ENCODE assay signal across 19 mouse cellular contexts in genomic region chr5:20830717-20831116, GRCm38 (mm10). TPM values are rescaled to one million over a fixed set of nuclear protein-coding genes. Genes with fewer than 3 reads are reported as not detected.
DNase-seq lines count a peak whose midpoint lies in the region; ATAC-seq and TF ChIP-seq lines count a peak whose summit lies in the region.
"Had no signal": no experiment of that assay in that cellular context is flagged by ENCODE, and none has a peak within 500 bp of the region (broad histone marks: within the 10 kb centered on the region; RNA-seq: fewer than 3 reads in every experiment).

No protein-coding gene starts in this region.

- H3K4me3 ChIP-seq in liver, adult 2 months (ENCODE audit: insufficient read depth, low read depth, low read length), result no peak overlapping the region
- H3K4me3 ChIP-seq in liver, embryonic 12.5 days, result no peak overlapping the region
- H3K4me3 ChIP-seq in liver, embryonic 15.5 days (replicated peaks), result no peak overlapping the region
- H3K4me3 ChIP-seq: embryonic facial prominence, embryonic 13.5 days; forebrain, embryonic 12.5 days; heart, embryonic 13.5 days had no signal

- no peak for TF ChIP-seq POLR2A in liver, adult 2 months (IDR thresholded peaks at IDR 0.05; ENCODE audit: extremely low read depth, insufficient read depth, low read length)

- H3K36me3 ChIP-seq in liver, adult 2 months (ENCODE audit: control insufficient read depth, insufficient read depth, low read length), result no peaks in the 10 kb centered on the region
- no peaks in the 10 kb centered on the region for H3K36me3 ChIP-seq in liver, embryonic 12.5 days
- H3K36me3 ChIP-seq in liver, embryonic 15.5 days (replicated peaks), result no peaks in the 10 kb centered on the region
- H3K36me3 ChIP-seq: embryonic facial prominence, embryonic 13.5 days; forebrain, embryonic 12.5 days; heart, embryonic 13.5 days had no signal

- H3K79me2 ChIP-seq in liver, adult 2 months (ENCODE audit: control insufficient read depth, insufficient read depth, low read length), result no peaks in the 10 kb centered on the region

- WGBS in liver, adult 2 months, result 17% methylated on average over 1 of the region's 1 CpGs
- WGBS in liver, embryonic 12.5 days (ENCODE audit: insufficient replicate concordance), result 69% methylated on average over 1 of the region's 1 CpGs
- WGBS in liver, embryonic 15.5 days (ENCODE audit: insufficient replicate concordance), result 76% methylated on average over 1 of the region's 1 CpGs

- H3K4me1 ChIP-seq in liver, adult 2 months (ENCODE audit: control insufficient read depth, insufficient read depth, low read length), result peaks cover 2% of the 10 kb centered on the region
- no peaks in the 10 kb centered on the region for H3K4me1 ChIP-seq in liver, embryonic 12.5 days
- 0 out of 2 replicates have a peak, but pooled peaks cover 5% of the 10 kb centered on the region for H3K4me1 ChIP-seq in liver, embryonic 15.5 days (replicated peaks)
- H3K4me1 ChIP-seq: embryonic facial prominence, embryonic 13.5 days; forebrain, embryonic 12.5 days had no signal

- H3K27ac ChIP-seq in liver, adult 2 months (replicated peaks; ENCODE audit: insufficient read depth, low read depth, low read length), result no peak overlapping the region
- H3K27ac ChIP-seq in liver, embryonic 12.5 days, result no peak overlapping the region
- H3K27ac ChIP-seq in liver, embryonic 15.5 days (replicated peaks), result no peak overlapping the region
- H3K27ac ChIP-seq: embryonic facial prominence, embryonic 13.5 days; forebrain, embryonic 12.5 days; heart, embryonic 13.5 days had no signal

- no peaks in the 10 kb centered on the region for H3K27me3 ChIP-seq in liver, adult 2 months (ENCODE audit: control insufficient read depth, insufficient read depth, low read length)
- no peaks in the 10 kb centered on the region for H3K27me3 ChIP-seq in liver, embryonic 12.5 days (replicated peaks)
- no peaks in the 10 kb centered on the region for H3K27me3 ChIP-seq in liver, embryonic 15.5 days
- H3K27me3 ChIP-seq: CH12.LX; embryonic facial prominence, embryonic 13.5 days; forebrain, embryonic 12.5 days; heart, embryonic 13.5 days; Patski had no signal

- peak; percentile 44 for DNase-seq in liver, adult 2 months (ENCODE audit: extremely low read depth, low read depth, low spot score)
- no peak for DNase-seq in liver
- no peak for DNase-seq in spleen, postnatal 10 days (ENCODE audit: low spot score in 2 of 2)
- DNase-seq in urinary bladder, postnatal 10 days (ENCODE audit: low spot score), result no peak
- DNase-seq: adrenal gland, postnatal 14 days; cerebellum, adult 11-12 months; cerebellum, adult 9-10 months; cerebellum, postnatal 25 days; gastrocnemius, postnatal 25 days; heart, postnatal 36 days had no signal

- H3K9ac ChIP-seq in liver, adult 2 months (ENCODE audit: low read depth, low read length), result no peak overlapping the region
- no peak overlapping the region for H3K9ac ChIP-seq in liver, embryonic 12.5 days
- H3K9ac ChIP-seq in liver, embryonic 15.5 days, result no peak overlapping the region
- H3K9ac ChIP-seq: embryonic facial prominence, embryonic 13.5 days; forebrain, embryonic 12.5 days; heart, embryonic 13.5 days had no signal

- no peak overlapping the region for H3K4me2 ChIP-seq in liver, embryonic 12.5 days
- H3K4me2 ChIP-seq in liver, embryonic 15.5 days, result no peak overlapping the region
- H3K4me2 ChIP-seq: embryonic facial prominence, embryonic 13.5 days; forebrain, embryonic 12.5 days; heart, embryonic 13.5 days had no signal

- TF ChIP-seq CTCF in liver, adult 2 months (IDR thresholded peaks at IDR 0.05; ENCODE audit: low read depth, low read length), result no peak

- ATAC-seq in liver, embryonic 12.5 days, result peak; percentile 54; the same call in 1 of the 2 replicates
- peak; percentile 49; the same call in 1 of the 2 replicates for ATAC-seq in liver, embryonic 15.5 days (ENCODE audit: insufficient read depth)
- ATAC-seq: activated CD4-positive, CD25-positive, alpha-beta regulatory T cell, adult 4 months; forebrain, embryonic 16.5 days had no signal

- no peaks in the 10 kb centered on the region for H3K9me3 ChIP-seq in liver, embryonic 12.5 days (replicated peaks)
- no peaks in the 10 kb centered on the region for H3K9me3 ChIP-seq in liver, embryonic 15.5 days (replicated peaks)
- H3K9me3 ChIP-seq: embryonic facial prominence, embryonic 13.5 days; forebrain, embryonic 12.5 days; heart, embryonic 13.5 days had no signal

RNA-seq across cellular contexts. Expression of gene Phtf2, which starts 51.2 kb away (rescaled TPM):
- 6.1 and 6.2 TPM in 2 replicates for total RNA-seq in liver, adult 2 months (2014; rRNA removed)
- polyA plus RNA-seq in liver, adult 2 months (2012; rRNA removed), result 0.80 and 1.2 TPM in 2 replicates
- 11.6 and 11.9 TPM in 2 replicates for polyA plus RNA-seq in liver, embryonic 12.5 days (2016; fragmentation: Nextera tagmentation; extraction: Ambion mirVana)
- 4.9 and 5.2 TPM in 2 replicates for polyA plus RNA-seq in liver, embryonic 15.5 days (2015; fragmentation: Nextera tagmentation; extraction: Ambion mirVana)

RNA-seq across cellular contexts. Expression of gene Tmem60, which starts 51.3 kb away (rescaled TPM):
- total RNA-seq in liver, adult 2 months (2014; rRNA removed), result 11.7 and 13.2 TPM in 2 replicates
- 6.0 and 8.3 TPM in 2 replicates for polyA plus RNA-seq in liver, adult 2 months (2012; rRNA removed)
- polyA plus RNA-seq in liver, embryonic 12.5 days (2016; fragmentation: Nextera tagmentation; extraction: Ambion mirVana), result 38.2 and 42.6 TPM in 2 replicates
- 31.6 and 36.3 TPM in 2 replicates for polyA plus RNA-seq in liver, embryonic 15.5 days (2015; fragmentation: Nextera tagmentation; extraction: Ambion mirVana)
